Mouse (Mus musculus) thymus, adult 2 months (tissue): Measurements from ENCODE around the gene Bub1. TPM values are rescaled to one million over a fixed set of nuclear protein-coding genes. Genes with fewer than 3 reads are reported as not detected.

Experiments
- DNase-seq: peaks from one replicate; pipeline ENCODE4 v3.0.0; 2021
- H3K27ac ChIP-seq: fragments of 200-500 bp; 2 replicates; pipeline ENCODE4 v1.5.1; 2012; ENCODE audit warnings: low read length, control low read depth; ENCODE audit not compliant: control insufficient read depth, insufficient read depth
- H3K27me3 ChIP-seq: fragments of 200-500 bp; 2 replicates; pipeline ENCODE4 v1.6.1; 2012; ENCODE audit warnings: mild to moderate bottlenecking, low read length, moderate library complexity, mixed read lengths; ENCODE audit not compliant: control insufficient read depth, insufficient read depth
- H3K36me3 ChIP-seq: fragments of 200-500 bp; 2 replicates; pipeline ENCODE4 v1.6.1; 2012; ENCODE audit warnings: mild to moderate bottlenecking, low read length, moderate library complexity; ENCODE audit not compliant: control insufficient read depth, insufficient read depth
- H3K4me1 ChIP-seq: fragments of 200-500 bp; replicated peaks from 2 replicates; pipeline ENCODE4 v1.6.1; 2012; ENCODE audit warnings: low read length; ENCODE audit not compliant: control insufficient read depth, insufficient read depth
- H3K4me3 ChIP-seq: fragments of 200-500 bp; 2 replicates; pipeline ENCODE4 v1.5.1; 2012; ENCODE audit warnings: mild to moderate bottlenecking, low read length, control low read depth, moderate library complexity; ENCODE audit not compliant: control insufficient read depth, insufficient read depth
- CTCF ChIP-seq: fragments of 200-500 bp; IDR thresholded peaks from 2 replicates; pipeline ENCODE4 v1.5.1; 2012; ENCODE audit warnings: mild to moderate bottlenecking, control low read depth, low read length, moderate library complexity, borderline replicate concordance; ENCODE audit not compliant: control insufficient read depth, poor library complexity, insufficient read depth; ENCODE audit errors: extremely low read depth
- POLR2A ChIP-seq: fragments of 200-500 bp; IDR thresholded peaks from 2 replicates; pipeline ENCODE4 v1.6.1; 2012; ENCODE audit warnings: mild to moderate bottlenecking, low read length, control low read depth, moderate library complexity; ENCODE audit not compliant: control insufficient read depth, poor library complexity, insufficient read depth; ENCODE audit errors: extremely low read depth
- WGBS: fragments of 180-500 bp; shearing (Covaris S2); methylation state at CpG from one replicate; pipeline ENCODE4 v1.1.7; 2018; 5-methylcytosine and 5-hydroxymethylcytosine counted together
- polyA plus RNA-seq: library from polyadenylated mRNA; depleted of rRNA; stranded (reverse); fragments of >200 nt; gene quantifications from 2 replicates; pipeline ENCODE4 v1.2.3, GENCODE M21; 2012

The Bub1 gene
- polyA plus RNA-seq, 1 experiment, result 10.6 TPM

GRCm38 (mm10) chr2:127787226-127787625 lies 44.4 kb downstream of the Bub1 start:
- TF ChIP-seq CTCF (no peak), POLR2A (no peak)
- Histone ChIP-seq H3K36me3 (no peaks in the 10 kb centered on the region), H3K4me3 (no peak overlapping the region), H3K27me3 (no peaks in the 10 kb centered on the region), H3K4me1 (peaks cover 6% of the 10 kb centered on the region), H3K27ac (no peak overlapping the region)
- DNase-seq, result no peak
- WGBS, result 94% methylated on average over 5 of the region's 5 CpGs

DNA sequence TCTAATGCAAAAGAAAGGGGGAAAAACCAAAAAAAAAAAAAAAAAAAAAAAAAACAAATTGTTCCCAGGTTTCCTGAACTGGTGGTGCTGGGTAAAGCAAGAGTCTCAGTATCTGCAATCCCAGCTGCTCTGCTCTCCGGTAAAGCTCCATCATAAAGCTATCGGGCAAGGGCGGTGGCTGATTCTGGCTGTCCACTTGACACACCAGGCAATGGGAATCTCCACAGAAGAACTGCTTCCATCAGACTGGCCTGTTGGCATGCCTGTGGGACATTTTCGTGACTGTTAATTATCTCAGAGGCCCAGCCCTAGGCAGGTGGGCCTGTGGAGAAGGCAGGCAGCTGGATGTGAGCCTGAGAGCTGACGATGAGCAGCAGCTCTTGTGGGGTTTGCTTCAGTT lies 53.2 kb downstream of the Bub1 start:
- no peak overlapping the region for H3K27ac ChIP-seq
- WGBS, result 96% methylated on average over 5 of the region's 5 CpGs
- H3K27me3 ChIP-seq, result no peaks in the 10 kb centered on the region
- TF ChIP-seq POLR2A (no peak), CTCF (no peak)
- no peak overlapping the region for H3K4me3 ChIP-seq
- no peak for DNase-seq
- H3K4me1 ChIP-seq, result no peaks in the 10 kb centered on the region
- H3K36me3 ChIP-seq, result no peaks in the 10 kb centered on the region

- no peak overlapping the region for H3K27ac ChIP-seq
- H3K4me1 ChIP-seq, result no peaks in the 10 kb centered on the region
- DNase-seq, result no peak
- WGBS, result 96% methylated on average over 3 of the region's 3 CpGs
- TF ChIP-seq POLR2A, result no peak
- TF ChIP-seq CTCF, result no peak
- H3K36me3 ChIP-seq, result no peaks in the 10 kb centered on the region
- no peaks in the 10 kb centered on the region for H3K27me3 ChIP-seq
- H3K4me3 ChIP-seq, result no peak overlapping the region
These were observed 56.7 kb downstream of the Bub1 start for GRCm38 (mm10) chr2:127775013-127775412.

DNA sequence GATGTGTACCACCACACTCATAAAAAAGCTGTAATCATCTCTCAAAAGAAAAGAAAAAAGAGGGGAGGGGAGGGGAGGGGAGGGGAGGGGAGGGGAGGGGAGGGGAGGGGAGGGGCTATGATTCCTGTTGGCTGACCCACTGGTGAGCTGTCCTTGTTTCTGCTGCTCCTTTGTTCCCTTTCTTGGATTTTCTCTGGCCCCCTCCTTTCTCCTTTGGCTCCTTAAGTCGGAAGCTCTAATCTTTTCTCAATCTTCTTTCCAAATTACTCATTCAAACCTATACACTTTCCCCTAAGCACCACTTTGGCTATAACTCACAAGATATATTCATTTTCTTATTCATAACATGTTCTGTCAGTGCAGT lies 57.1 kb downstream of the Bub1 start:
- TF ChIP-seq POLR2A (no peak), CTCF (no peak)
- no peak for DNase-seq
- H3K27me3 ChIP-seq, result no peaks in the 10 kb centered on the region
- H3K36me3 ChIP-seq, result no peaks in the 10 kb centered on the region
- H3K4me3 ChIP-seq, result no peak overlapping the region
- H3K4me1 ChIP-seq, result no peaks in the 10 kb centered on the region
- WGBS, result 87% methylated on average over 1 of the region's 1 CpGs
- no peak overlapping the region for H3K27ac ChIP-seq

GRCm38 (mm10) chr2:127773938-127774577 lies 57.6 kb downstream of the Bub1 start:
- no peak for DNase-seq
- Histone ChIP-seq H3K27me3 (no peaks in the 10 kb centered on the region), H3K4me3 (no peak overlapping the region), H3K36me3 (no peaks in the 10 kb centered on the region), H3K27ac (no peak overlapping the region), H3K4me1 (no peaks in the 10 kb centered on the region)
- WGBS, result 91% methylated on average over 15 of the region's 15 CpGs
- TF ChIP-seq POLR2A (no peak), CTCF (no peak)

- DNase-seq, result no peak
- TF ChIP-seq POLR2A, result no peak
- no peak for TF ChIP-seq CTCF
- H3K4me1 ChIP-seq, result no peaks in the 10 kb centered on the region
- no peaks in the 10 kb centered on the region for H3K27me3 ChIP-seq
- H3K4me3 ChIP-seq, result no peak overlapping the region
- H3K36me3 ChIP-seq, result no peaks in the 10 kb centered on the region
- 98% methylated on average over 5 of the region's 5 CpGs for WGBS
- H3K27ac ChIP-seq, result no peak overlapping the region
These were observed 70.1 kb downstream of the Bub1 start for GRCm38 (mm10) chr2:127761587-127761986.
